Mouse (Mus musculus): ENCODE data around the gene Rec8. TPM values are rescaled to one million over a fixed set of nuclear protein-coding genes. Genes with fewer than 3 reads are reported as not detected.

The Rec8 gene
- 10 to 100 TPM; 12.0 to 18.1 (median 13.1) TPM for total RNA-seq (2022)

GRCm38 (mm10) chr14:55617822-55618221 is at the start of gene Rec8:
TSS of gene Rec8 (plus strand) at chr14:55618037.
- peak; percentile 47 for DNase-seq

GRCm38 (mm10) chr14:55570588-55570987 is 47.2 kb upstream of the Rec8 start:
- DNase-seq, result no peak

GRCm38 (mm10) chr14:55571760-55572159 is 46.1 kb upstream of the Rec8 start:
- DNase-seq, result no peak

DNA sequence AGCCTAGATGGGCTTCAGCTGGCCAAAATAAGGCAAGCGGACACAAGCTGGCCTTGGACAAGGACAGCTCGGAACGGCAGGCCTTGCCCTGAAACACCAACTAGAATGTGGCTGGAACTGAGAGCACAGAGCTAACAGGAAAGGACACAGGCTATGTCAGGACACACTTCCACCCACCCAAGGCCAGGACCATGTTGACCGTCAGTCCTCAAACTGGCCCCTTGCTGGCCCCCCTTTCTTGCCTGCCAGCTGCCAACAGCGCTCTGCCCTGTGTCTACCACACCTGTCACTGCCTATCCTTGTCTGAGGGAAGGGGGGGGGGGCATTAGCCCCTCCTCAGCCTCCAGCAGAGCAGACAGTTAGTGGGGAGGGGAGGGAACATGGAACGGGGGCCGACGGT is 42.5 kb upstream of the Rec8 start, which contains the start of gene Fitm1:
Gene Fitm1 (plus strand): TSS at position 316 of the 400 bp plus-strand sequence.
- no peak for DNase-seq

DNA sequence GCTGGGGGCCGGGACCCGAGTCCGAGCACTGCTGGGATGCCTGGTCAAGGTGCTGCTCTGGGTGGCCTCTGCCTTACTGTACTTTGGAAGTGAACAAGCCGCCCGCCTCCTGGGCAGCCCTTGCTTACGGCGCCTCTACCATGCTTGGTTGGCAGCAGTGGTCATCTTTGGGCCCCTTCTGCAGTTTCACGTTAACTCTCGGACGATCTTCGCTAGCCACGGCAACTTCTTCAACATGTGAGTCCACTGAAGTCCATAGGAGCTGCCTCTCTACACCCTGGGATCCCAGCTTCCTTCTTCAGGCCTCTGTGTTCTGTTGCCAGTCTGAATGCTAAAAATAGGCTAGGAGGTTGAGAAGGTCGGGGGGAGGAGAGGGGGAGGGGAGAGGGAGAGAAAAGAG is 42.1 kb upstream of the Rec8 start:
- no peak for DNase-seq

- DNase-seq, result no peak
Observed at GRCm38 (mm10) chr14:55576376-55576775, 41.5 kb upstream of the Rec8 start.

- peak; percentile 85 for DNase-seq
Observed at GRCm38 (mm10) chr14:55577871-55578667, 39.8 kb upstream of the Rec8 start, which contains the start of gene Psme1. TSS of gene Psme1 (plus strand) at chr14:55578123.

DNA sequence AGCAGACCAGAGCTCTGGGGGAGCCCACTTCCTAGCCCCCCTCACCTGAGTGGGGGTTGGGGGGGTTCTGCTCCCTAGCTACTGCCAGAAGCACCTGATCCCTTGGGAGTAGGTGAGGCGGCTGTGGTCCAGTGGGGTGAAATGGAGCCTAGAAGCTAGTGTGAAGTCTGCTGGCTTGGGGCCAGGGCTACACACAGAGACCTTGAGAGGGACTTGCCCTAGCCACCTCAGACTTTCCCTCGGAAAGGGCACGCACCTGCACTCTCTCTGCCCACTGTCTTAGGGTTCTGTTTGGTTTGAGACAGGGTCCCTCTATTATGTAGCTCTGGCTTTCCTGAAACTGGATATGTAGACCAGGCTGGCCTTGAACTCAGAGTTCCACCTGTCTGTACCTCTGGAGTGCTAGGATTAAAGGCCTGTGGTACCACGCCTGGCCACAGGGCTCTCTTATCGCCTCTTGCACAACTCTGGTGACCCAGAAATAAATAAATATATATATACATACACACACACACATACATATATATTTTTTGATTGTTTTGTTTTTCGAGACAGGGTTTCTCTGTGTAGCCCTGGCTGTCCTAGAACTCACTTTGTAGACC is 39.1 kb upstream of the Rec8 start:
- DNase-seq, result peak; percentile 81

DNA sequence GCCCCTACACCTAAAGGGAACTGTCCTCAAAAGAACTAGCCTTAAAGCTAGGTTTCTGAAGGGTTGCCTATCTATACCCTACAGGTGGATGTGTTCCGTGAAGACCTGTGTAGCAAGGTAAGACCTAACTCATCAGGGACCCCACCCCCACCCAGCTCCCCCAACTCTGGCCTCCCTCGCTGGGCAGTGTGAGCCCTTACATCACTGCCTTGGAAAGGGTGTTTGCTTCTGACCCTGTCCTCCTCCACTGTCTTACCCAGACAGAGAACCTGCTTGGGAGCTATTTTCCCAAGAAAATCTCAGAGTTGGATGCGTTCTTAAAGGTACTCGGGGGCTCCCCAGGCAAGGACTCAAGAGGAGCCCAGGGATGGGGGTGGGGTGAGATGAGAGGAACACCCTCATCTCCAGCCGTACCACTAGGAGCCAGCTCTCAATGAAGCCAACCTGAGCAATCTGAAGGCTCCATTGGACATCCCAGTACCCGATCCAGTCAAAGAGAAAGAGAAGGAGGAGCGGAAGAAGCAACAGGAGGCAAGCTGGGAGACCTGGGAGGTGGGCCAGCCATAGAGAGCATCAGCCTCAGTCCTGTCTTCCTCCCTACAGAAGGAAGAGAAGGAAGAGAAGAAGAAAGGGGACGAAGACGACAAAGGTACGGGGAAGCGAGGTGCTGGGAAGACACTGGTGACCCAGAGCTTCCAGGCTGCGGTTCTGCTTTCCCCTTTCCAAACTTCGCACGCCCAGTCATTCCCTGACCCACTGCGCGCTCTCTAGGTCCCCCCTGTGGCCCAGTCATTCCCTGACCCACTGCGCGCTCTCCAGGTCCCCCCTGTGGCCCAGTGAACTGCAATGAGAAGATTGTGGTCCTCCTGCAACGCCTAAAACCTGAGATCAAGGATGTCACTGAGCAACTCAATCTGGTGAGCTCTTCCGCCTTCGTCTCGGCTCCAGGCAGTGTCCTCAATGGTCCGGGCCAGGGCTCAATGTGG is 38.0 kb upstream of the Rec8 start:
- DNase-seq, result no peak

- no peak for DNase-seq
Observed at GRCm38 (mm10) chr14:55580731-55581130, 37.1 kb upstream of the Rec8 start.

- DNase-seq, result no peak
Observed at GRCm38 (mm10) chr14:55581981-55582681, 35.7 kb upstream of the Rec8 start.

DNA sequence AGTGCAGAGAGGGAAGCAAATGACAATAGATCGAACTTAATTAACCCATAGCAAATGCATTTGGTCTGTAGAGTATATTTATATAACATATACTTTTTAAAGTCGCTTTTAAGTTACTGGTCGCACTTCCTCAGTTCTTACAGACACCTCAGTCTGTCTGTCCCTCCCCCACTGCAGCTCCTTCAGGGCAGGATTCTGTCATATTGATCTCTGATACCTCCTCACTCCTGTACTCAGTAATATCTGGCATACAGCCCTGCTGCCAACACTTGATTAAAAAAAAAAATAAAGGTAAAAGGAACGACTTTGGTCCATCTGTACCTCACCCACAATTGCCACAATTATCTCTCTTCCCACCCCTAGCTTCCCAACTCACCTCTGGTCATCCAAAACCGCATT is 33.5 kb upstream of the Rec8 start:
- no peak for DNase-seq

- DNase-seq, result peak; percentile 84
Observed at GRCm38 (mm10) chr14:55584702-55585565, 32.9 kb upstream of the Rec8 start, which contains the start of gene Emc9. TSS of gene Emc9 (minus strand) at chr14:55585302.

DNA sequence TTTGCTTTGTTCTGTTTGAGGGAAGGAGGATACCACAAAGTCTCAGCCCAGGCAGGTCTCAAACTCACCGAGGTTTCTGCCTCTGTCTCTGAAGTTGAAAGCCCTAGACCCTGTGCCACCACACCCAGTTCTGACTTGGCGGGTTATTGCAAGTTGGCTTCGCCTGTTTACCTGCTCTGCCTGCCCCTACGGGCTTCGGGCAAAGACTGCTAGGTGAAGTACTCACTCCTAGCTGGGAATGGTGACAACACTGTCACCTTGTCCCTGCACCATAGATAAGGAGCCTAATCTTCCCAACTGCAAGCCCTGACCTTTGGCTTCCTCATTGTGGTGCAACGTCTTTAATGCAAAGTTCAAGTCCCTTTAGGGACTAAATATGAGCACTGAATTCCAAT is 32.3 kb upstream of the Rec8 start:
- DNase-seq, result no peak

DNA sequence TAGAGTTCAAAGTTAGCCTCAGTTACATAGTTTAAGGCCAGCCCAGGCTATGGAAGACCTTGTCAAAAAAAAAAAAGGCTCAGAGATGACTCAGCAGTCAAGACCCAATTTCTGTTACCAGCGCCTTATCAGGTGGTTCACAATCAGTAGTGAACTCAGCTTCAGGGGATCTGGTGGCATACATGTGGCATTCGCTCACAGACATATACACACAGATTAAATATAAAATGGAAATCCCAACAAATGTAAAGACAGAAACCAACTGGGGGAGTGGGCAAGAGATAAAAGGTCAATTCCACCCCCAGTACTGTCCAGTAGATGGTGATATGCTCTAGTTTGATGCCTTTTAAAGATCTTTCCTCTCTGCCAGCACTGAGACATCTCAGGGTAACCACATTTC is 31.7 kb upstream of the Rec8 start:
- DNase-seq, result no peak

GRCm38 (mm10) chr14:55589271-55589670 is 28.6 kb upstream of the Rec8 start:
- no peak for DNase-seq

DNA sequence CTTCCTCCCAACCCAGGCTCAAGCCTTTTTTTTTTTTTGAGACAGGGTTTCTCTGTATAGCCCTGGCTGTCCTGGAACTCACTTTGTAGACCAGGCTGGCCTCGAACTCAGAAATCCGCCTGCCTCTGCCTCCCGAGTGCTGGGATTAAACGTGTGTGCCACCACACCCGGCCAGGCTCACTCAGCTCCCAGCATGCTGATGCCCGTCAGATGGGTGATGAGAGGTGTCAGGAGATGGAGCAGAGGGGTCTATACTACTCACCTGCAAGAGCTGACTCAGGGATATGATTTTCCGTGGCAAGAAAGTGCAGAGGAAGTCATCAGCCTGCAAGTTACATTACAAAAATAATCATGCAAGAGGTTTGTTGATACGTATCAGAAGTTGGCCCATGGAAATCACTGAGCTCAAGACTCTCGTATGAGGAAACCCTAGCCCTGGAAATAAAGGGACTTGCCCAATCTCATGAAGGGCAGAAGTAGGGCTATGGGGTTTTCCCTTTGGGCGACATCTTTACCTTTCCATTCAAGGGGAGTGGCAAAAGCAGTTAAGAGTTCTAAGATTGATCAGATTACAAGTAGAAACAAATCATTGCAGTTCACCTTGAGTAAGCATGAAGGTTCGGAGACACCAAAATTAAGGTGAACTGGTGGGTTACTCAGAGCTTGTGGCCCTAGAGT is 27.9 kb upstream of the Rec8 start:
- DNase-seq, result no peak

- peak; percentile 97 for DNase-seq
Observed at GRCm38 (mm10) chr14:55590748-55591330, 27.0 kb upstream of the Rec8 start, which contains the start of gene Psme2. TSS of gene Psme2 (minus strand) at chr14:55591113.

GRCm38 (mm10) chr14:55591331-55591891 is 26.4 kb upstream of the Rec8 start, which contains the start of gene Rnf31:
TSS of gene Rnf31 (plus strand) at chr14:55591708.
- DNase-seq, result peak; percentile 97

Data from adrenal gland, adult 8-10 months (tissue).